Mouse (Mus musculus): ENCODE results near the gene Riox2. TPM values are rescaled to one million over a fixed set of nuclear protein-coding genes. Genes with fewer than 3 reads are reported as not detected.

Gene Riox2
- polyA plus RNA-seq, 1 experiment, result 5.2 TPM

GRCm38 (mm10) chr16:59526939-59527338 lies 55.4 kb downstream of the Riox2 start:
- TF ChIP-seq POLR2A (IDR thresholded peaks at IDR 0.05; ENCODE audit: borderline replicate concordance, insufficient read depth, low read length) (no peak), CTCF (IDR thresholded peaks at IDR 0.05; ENCODE audit: borderline replicate concordance, insufficient read depth, low read depth, low read length) (no peak)
- H3K4me3 ChIP-seq (replicated peaks; ENCODE audit: insufficient read depth, low read depth, low read length), result no peak overlapping the region
- H3K4me1 ChIP-seq (ENCODE audit: control insufficient read depth, insufficient read depth, low read length), result no peaks in the 10 kb centered on the region
- DNase-seq, result no peak
- no peak overlapping the region for H3K27ac ChIP-seq (ENCODE audit: insufficient read depth, low read length)
- H3K27me3 ChIP-seq (ENCODE audit: control insufficient read depth, insufficient read depth, low read length), result no peaks in the 10 kb centered on the region
- WGBS, result 88% methylated on average over 6 of the region's 6 CpGs

GRCm38 (mm10) chr16:59529570-59529969 lies 58.0 kb downstream of the Riox2 start:
- no peak overlapping the region for H3K4me3 ChIP-seq (replicated peaks; ENCODE audit: insufficient read depth, low read depth, low read length)
- WGBS, result 96% methylated on average over 13 of the region's 13 CpGs
- H3K4me1 ChIP-seq (ENCODE audit: control insufficient read depth, insufficient read depth, low read length), result no peaks in the 10 kb centered on the region
- DNase-seq, result no peak
- no peaks in the 10 kb centered on the region for H3K27me3 ChIP-seq (ENCODE audit: control insufficient read depth, insufficient read depth, low read length)
- TF ChIP-seq POLR2A (IDR thresholded peaks at IDR 0.05; ENCODE audit: borderline replicate concordance, insufficient read depth, low read length) (no peak), CTCF (IDR thresholded peaks at IDR 0.05; ENCODE audit: borderline replicate concordance, insufficient read depth, low read depth, low read length) (no peak)
- no peak overlapping the region for H3K27ac ChIP-seq (ENCODE audit: insufficient read depth, low read length)

GRCm38 (mm10) chr16:59531243-59531642 lies 59.7 kb downstream of the Riox2 start:
- 88% methylated on average over 5 of the region's 5 CpGs for WGBS

GRCm38 (mm10) chr16:59532561-59532960 lies 61.0 kb downstream of the Riox2 start:
- 49% methylated on average over 3 of the region's 3 CpGs for WGBS

More at GRCm38 (mm10) chr16:59531243-59531642, 59.7 kb downstream of the Riox2 start:
- no peaks in the 10 kb centered on the region for H3K4me1 ChIP-seq (ENCODE audit: control insufficient read depth, insufficient read depth, low read length)
- H3K4me3 ChIP-seq (replicated peaks; ENCODE audit: insufficient read depth, low read depth, low read length), result no peak overlapping the region
- no peak for DNase-seq
- no peak for TF ChIP-seq POLR2A (IDR thresholded peaks at IDR 0.05; ENCODE audit: borderline replicate concordance, insufficient read depth, low read length)
- no peak for TF ChIP-seq CTCF (IDR thresholded peaks at IDR 0.05; ENCODE audit: borderline replicate concordance, insufficient read depth, low read depth, low read length)
- H3K27ac ChIP-seq (ENCODE audit: insufficient read depth, low read length), result no peak overlapping the region
- no peaks in the 10 kb centered on the region for H3K27me3 ChIP-seq (ENCODE audit: control insufficient read depth, insufficient read depth, low read length)

GRCm38 (mm10) chr16:59534349-59534748 lies 62.8 kb downstream of the Riox2 start:
- Histone ChIP-seq H3K27me3 (ENCODE audit: control insufficient read depth, insufficient read depth, low read length) (no peaks in the 10 kb centered on the region), H3K4me1 (ENCODE audit: control insufficient read depth, insufficient read depth, low read length) (no peaks in the 10 kb centered on the region), H3K4me3 (replicated peaks; ENCODE audit: insufficient read depth, low read depth, low read length) (no peak overlapping the region), H3K27ac (ENCODE audit: insufficient read depth, low read length) (no peak overlapping the region)
- WGBS, result 48% methylated on average over 11 of the region's 11 CpGs
- TF ChIP-seq POLR2A (IDR thresholded peaks at IDR 0.05; ENCODE audit: borderline replicate concordance, insufficient read depth, low read length) (no peak), CTCF (IDR thresholded peaks at IDR 0.05; ENCODE audit: borderline replicate concordance, insufficient read depth, low read depth, low read length) (no peak)
- DNase-seq, result no peak

More at GRCm38 (mm10) chr16:59532561-59532960, 61.0 kb downstream of the Riox2 start:
- H3K4me3 ChIP-seq (replicated peaks; ENCODE audit: insufficient read depth, low read depth, low read length), result no peak overlapping the region
- H3K4me1 ChIP-seq (ENCODE audit: control insufficient read depth, insufficient read depth, low read length), result no peaks in the 10 kb centered on the region
- DNase-seq, result no peak
- no peak for TF ChIP-seq CTCF (IDR thresholded peaks at IDR 0.05; ENCODE audit: borderline replicate concordance, insufficient read depth, low read depth, low read length)
- TF ChIP-seq POLR2A (IDR thresholded peaks at IDR 0.05; ENCODE audit: borderline replicate concordance, insufficient read depth, low read length), result no peak
- H3K27me3 ChIP-seq (ENCODE audit: control insufficient read depth, insufficient read depth, low read length), result no peaks in the 10 kb centered on the region
- H3K27ac ChIP-seq (ENCODE audit: insufficient read depth, low read length), result no peak overlapping the region

- Histone ChIP-seq H3K4me3 (replicated peaks; ENCODE audit: insufficient read depth, low read depth, low read length) (no peak overlapping the region), H3K27ac (ENCODE audit: insufficient read depth, low read length) (no peak overlapping the region), H3K27me3 (ENCODE audit: control insufficient read depth, insufficient read depth, low read length) (no peaks in the 10 kb centered on the region), H3K4me1 (ENCODE audit: control insufficient read depth, insufficient read depth, low read length) (no peaks in the 10 kb centered on the region)
- no peak for TF ChIP-seq POLR2A (IDR thresholded peaks at IDR 0.05; ENCODE audit: borderline replicate concordance, insufficient read depth, low read length)
- TF ChIP-seq CTCF (IDR thresholded peaks at IDR 0.05; ENCODE audit: borderline replicate concordance, insufficient read depth, low read depth, low read length), result no peak
- DNase-seq, result no peak
- WGBS, result 81% methylated on average over 5 of the region's 5 CpGs
Observed at GRCm38 (mm10) chr16:59535673-59536072, 64.1 kb downstream of the Riox2 start.

- Histone ChIP-seq H3K27me3 (ENCODE audit: control insufficient read depth, insufficient read depth, low read length) (no peaks in the 10 kb centered on the region), H3K4me3 (replicated peaks; ENCODE audit: insufficient read depth, low read depth, low read length) (no peak overlapping the region), H3K27ac (ENCODE audit: insufficient read depth, low read length) (no peak overlapping the region), H3K4me1 (ENCODE audit: control insufficient read depth, insufficient read depth, low read length) (no peaks in the 10 kb centered on the region)
- DNase-seq, result no peak
- 87% methylated on average over 3 of the region's 3 CpGs for WGBS
- TF ChIP-seq POLR2A (IDR thresholded peaks at IDR 0.05; ENCODE audit: borderline replicate concordance, insufficient read depth, low read length), result no peak
- TF ChIP-seq CTCF (IDR thresholded peaks at IDR 0.05; ENCODE audit: borderline replicate concordance, insufficient read depth, low read depth, low read length), result no peak
Observed at GRCm38 (mm10) chr16:59540944-59541343, 69.4 kb downstream of the Riox2 start.

- Histone ChIP-seq H3K4me1 (ENCODE audit: control insufficient read depth, insufficient read depth, low read length) (no peaks in the 10 kb centered on the region), H3K4me3 (replicated peaks; ENCODE audit: insufficient read depth, low read depth, low read length) (no peak overlapping the region), H3K27ac (ENCODE audit: insufficient read depth, low read length) (no peak overlapping the region), H3K27me3 (ENCODE audit: control insufficient read depth, insufficient read depth, low read length) (no peaks in the 10 kb centered on the region)
- WGBS, result 94% methylated on average over 4 of the region's 4 CpGs
- no peak for DNase-seq
- no peak for TF ChIP-seq POLR2A (IDR thresholded peaks at IDR 0.05; ENCODE audit: borderline replicate concordance, insufficient read depth, low read length)
- no peak for TF ChIP-seq CTCF (IDR thresholded peaks at IDR 0.05; ENCODE audit: borderline replicate concordance, insufficient read depth, low read depth, low read length)
Observed at GRCm38 (mm10) chr16:59541382-59541781, 69.8 kb downstream of the Riox2 start.

Other genes starting within 250 kb of the Riox2 start
- gene Olfr201, start 199.1 kb upstream of the Riox2 start, polyA plus RNA-seq (2012; rRNA removed), result not detected in 2 replicates
- gene Olfr202, start 185.0 kb upstream of the Riox2 start, polyA plus RNA-seq (2012; rRNA removed), result not detected in 2 replicates
- not detected in 2 replicates for gene Olfr203, start 172.9 kb upstream of the Riox2 start, polyA plus RNA-seq (2012; rRNA removed)
- gene Olfr204, start 153.5 kb upstream of the Riox2 start, polyA plus RNA-seq (2012; rRNA removed), result 0.02 TPM in 1 of 2 replicates, not detected in the other
- not detected in 2 replicates for gene Olfr205, start 140.6 kb upstream of the Riox2 start, polyA plus RNA-seq (2012; rRNA removed)
- not detected in 2 replicates for gene Olfr206, start 122.5 kb upstream of the Riox2 start, polyA plus RNA-seq (2012; rRNA removed)
- not detected in 2 replicates for gene Olfr209, start 107.8 kb upstream of the Riox2 start, polyA plus RNA-seq (2012; rRNA removed)
- gene Gabrr3, start 64.4 kb upstream of the Riox2 start, polyA plus RNA-seq (2012; rRNA removed), result 0.02 TPM in 1 of 2 replicates, not detected in the other
- 4.8 and 5.7 TPM in 2 replicates for gene Crybg3, start 129.2 kb downstream of the Riox2 start, polyA plus RNA-seq (2012; rRNA removed)
- 25.0 and 27.0 TPM in 2 replicates for gene Arl6, start 167.6 kb downstream of the Riox2 start, polyA plus RNA-seq (2012; rRNA removed)

Data from cerebellum, adult 2 months (tissue).